Mouse (Mus musculus): ENCODE data around the gene Cgn.

DNA sequence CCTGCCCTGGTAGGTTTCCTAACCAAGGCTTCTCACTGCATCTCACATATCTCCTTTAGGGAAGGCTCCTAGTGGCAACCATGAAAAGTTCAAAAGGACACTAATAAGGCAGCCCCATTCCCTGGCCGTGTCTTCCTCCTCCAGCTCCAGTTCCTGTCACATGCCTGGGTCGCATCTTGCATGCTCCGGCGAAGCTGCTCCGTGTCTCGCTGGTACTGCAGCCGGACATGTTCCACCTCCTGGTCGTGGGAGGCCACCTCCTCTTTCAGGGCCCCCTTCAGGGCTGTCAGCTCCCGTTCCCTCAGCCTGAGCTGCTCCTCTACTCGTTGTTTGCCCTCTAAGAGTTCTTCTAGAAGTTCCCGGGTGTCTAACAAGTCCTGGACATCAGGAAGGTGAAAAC, 12.3 kb downstream of the Cgn start:
- TF ChIP-seq CTCF (IDR thresholded peaks at IDR 0.05; ENCODE audit: extremely low read depth, insufficient read depth, low read length) (no peak), POLR2A (IDR thresholded peaks at IDR 0.05; ENCODE audit: extremely low read depth, insufficient read depth, low read length) (no peak)

All from cortical plate, adult 2 months (tissue).